ENCODE assay signal across 25 mouse cellular contexts in the genomic region with DNA sequence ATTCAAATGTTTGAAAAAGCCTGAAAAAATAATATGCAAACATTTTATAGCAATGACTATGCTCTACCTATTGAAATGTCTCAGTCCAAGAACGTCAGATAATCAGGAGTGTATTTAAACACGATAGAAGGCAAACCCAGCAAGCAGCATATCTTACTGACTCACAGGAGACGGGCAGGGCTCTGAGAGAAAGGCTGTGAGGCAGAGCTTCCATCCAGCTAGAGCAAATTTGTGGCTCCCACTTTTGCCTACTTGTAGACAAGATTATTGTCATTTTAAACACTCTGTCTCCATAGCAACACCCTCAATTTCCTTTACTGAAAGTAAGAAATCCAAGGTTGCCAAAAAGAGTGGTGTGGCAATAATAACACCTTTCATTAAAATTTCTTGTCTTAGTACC.
DNase-seq lines count a peak whose midpoint lies in the region; ATAC-seq lines count a peak whose summit lies in the region.
"Had no signal": no experiment of that assay in that cellular context is flagged by ENCODE, and none has a peak within 500 bp of the region (broad histone marks: within the 10 kb centered on the region; RNA-seq: fewer than 3 reads in every experiment).

No protein-coding gene starts in this region.

- H3K27me3 ChIP-seq in forebrain, embryonic 16.5 days (replicated peaks; ENCODE audit: control insufficient read depth, insufficient read depth, low read length): no peaks in the 10 kb centered on the region
- H3K27me3 ChIP-seq in forebrain, embryonic 10.5 days (ENCODE audit: poor library complexity, severe bottlenecking): no peaks in the 10 kb centered on the region
- H3K27me3 ChIP-seq in intestine, embryonic 16.5 days (replicated peaks; ENCODE audit: control insufficient read depth, insufficient read depth, low read length): no peaks in the 10 kb centered on the region
- H3K27me3 ChIP-seq: CH12.LX; embryonic facial prominence, embryonic 12.5 days; forebrain, embryonic 12.5 days; forebrain, embryonic 15.5 days had no signal

- WGBS in forebrain, embryonic 16.5 days: 64% methylated on average over 3 of the region's 3 CpGs
- WGBS in forebrain, embryonic 10.5 days: 87% methylated on average over 3 of the region's 3 CpGs
- 63% methylated on average over 3 of the region's 3 CpGs for WGBS in intestine, embryonic 16.5 days

- H3K4me1 ChIP-seq in forebrain, embryonic 16.5 days (replicated peaks; ENCODE audit: control insufficient read depth, insufficient read depth, low read length): 0 out of 2 replicates have a peak, but pooled peaks cover 5% of the 10 kb centered on the region
- H3K4me1 ChIP-seq in forebrain, embryonic 10.5 days: 0 out of 2 replicates have a peak, but pooled peaks cover 4% of the 10 kb centered on the region
- no peaks in the 10 kb centered on the region for H3K4me1 ChIP-seq in intestine, embryonic 16.5 days (ENCODE audit: control insufficient read depth, insufficient read depth, low read length)
- H3K4me1 ChIP-seq: embryonic facial prominence, embryonic 10.5 days; embryonic facial prominence, embryonic 12.5 days; forebrain, embryonic 15.5 days had no signal

- no peak overlapping the region for H3K9ac ChIP-seq in forebrain, embryonic 16.5 days (replicated peaks; ENCODE audit: low read depth, low read length)
- no peak overlapping the region for H3K9ac ChIP-seq in intestine, embryonic 16.5 days (ENCODE audit: low read depth, low read length)
- H3K9ac ChIP-seq: embryonic facial prominence, embryonic 12.5 days; forebrain, embryonic 12.5 days; forebrain, embryonic 15.5 days had no signal

- H3K36me3 ChIP-seq in forebrain, embryonic 16.5 days (ENCODE audit: control insufficient read depth, insufficient read depth): no peaks in the 10 kb centered on the region
- H3K36me3 ChIP-seq in forebrain, embryonic 10.5 days (replicated peaks): no peaks in the 10 kb centered on the region
- H3K36me3 ChIP-seq in intestine, embryonic 16.5 days (ENCODE audit: control insufficient read depth, insufficient read depth, low read length): no peaks in the 10 kb centered on the region
- H3K36me3 ChIP-seq: embryonic facial prominence, embryonic 10.5 days; embryonic facial prominence, embryonic 12.5 days; forebrain, embryonic 12.5 days; forebrain, embryonic 15.5 days; G1E had no signal

- no peak overlapping the region for H3K4me3 ChIP-seq in forebrain, embryonic 16.5 days (replicated peaks; ENCODE audit: low read length)
- no peak overlapping the region for H3K4me3 ChIP-seq in forebrain, embryonic 10.5 days
- H3K4me3 ChIP-seq in intestine, embryonic 16.5 days (ENCODE audit: low read length): no peak overlapping the region
- H3K4me3 ChIP-seq: embryonic facial prominence, embryonic 10.5 days; embryonic facial prominence, embryonic 12.5 days; forebrain, embryonic 12.5 days; forebrain, embryonic 15.5 days had no signal

- H3K9me3 ChIP-seq in forebrain, embryonic 16.5 days (ENCODE audit: control insufficient read depth, low read length): no peaks in the 10 kb centered on the region
- H3K9me3 ChIP-seq in forebrain, embryonic 10.5 days: no peaks in the 10 kb centered on the region
- H3K9me3 ChIP-seq in intestine, embryonic 16.5 days (ENCODE audit: control insufficient read depth, low read length): no peaks in the 10 kb centered on the region
- H3K9me3 ChIP-seq: embryonic facial prominence, embryonic 10.5 days; embryonic facial prominence, embryonic 12.5 days; forebrain, embryonic 12.5 days; forebrain, embryonic 15.5 days had no signal

- peak; percentile 43; the same call in 1 of the 2 replicates for ATAC-seq in forebrain, embryonic 16.5 days
- ATAC-seq in frontal cortex, adult (ENCODE audit: low TSS enrichment): peak; percentile 80
- no peak for ATAC-seq in intestine, embryonic 16.5 days
- ATAC-seq: CD4-positive, CD25-positive, alpha-beta regulatory T cell, adult 4 months; forebrain, embryonic 15.5 days; Patski had no signal

- no peak overlapping the region for H3K4me2 ChIP-seq in forebrain, embryonic 16.5 days (ENCODE audit: low read length)
- H3K4me2 ChIP-seq in intestine, embryonic 16.5 days (ENCODE audit: low read depth, low read length): no peak overlapping the region
- H3K4me2 ChIP-seq: embryonic facial prominence, embryonic 12.5 days; forebrain, embryonic 12.5 days; forebrain, embryonic 15.5 days had no signal

- DNase-seq in forebrain, embryonic 10.5 days (ENCODE audit: extremely low spot score, low spot score): no peak
- no peak for DNase-seq in frontal cortex, postnatal 14 days (ENCODE audit: low spot score in 2 of 2)
- peak; percentile 34 for DNase-seq in right cerebral cortex, adult 18-20 months
- DNase-seq in right cerebral cortex, postnatal 36 days (ENCODE audit: low spot score in 2 of 2): no peak
- DNase-seq in R1 (ENCODE audit: low read depth, low spot score): peak; percentile 10
- DNase-seq: adrenal gland, adult 2 months; adrenal gland, postnatal 10 days; adrenal gland, postnatal 25 days; B cell, adult 2 months; cerebellum, adult 11-12 months; cerebellum, adult 2 months; cerebellum, adult 9-10 months; cerebellum, postnatal 10 days; cerebellum, postnatal 25 days had no signal

- H3K27ac ChIP-seq in forebrain, embryonic 16.5 days (ENCODE audit: low read length): no peak overlapping the region
- no peak overlapping the region for H3K27ac ChIP-seq in forebrain, embryonic 10.5 days
- H3K27ac ChIP-seq in intestine, embryonic 16.5 days (ENCODE audit: low read length): no peak overlapping the region
- H3K27ac ChIP-seq: embryonic facial prominence, embryonic 10.5 days; embryonic facial prominence, embryonic 12.5 days; forebrain, embryonic 12.5 days; forebrain, embryonic 15.5 days had no signal

Comparison
In these comparisons a context has a peak if more than half of its experiments do, and no peak if none do; other contexts are left out.
1. DNase-seq: peak in right cerebral cortex, adult 18-20 months (single experiment) and R1 (single experiment); none in forebrain, embryonic 10.5 days (single experiment), frontal cortex, postnatal 14 days (0 of 2) and right cerebral cortex, postnatal 36 days (0 of 2).